Comparison of ENCODE assay signal across 1 mouse cellular context in the genomic region with DNA sequence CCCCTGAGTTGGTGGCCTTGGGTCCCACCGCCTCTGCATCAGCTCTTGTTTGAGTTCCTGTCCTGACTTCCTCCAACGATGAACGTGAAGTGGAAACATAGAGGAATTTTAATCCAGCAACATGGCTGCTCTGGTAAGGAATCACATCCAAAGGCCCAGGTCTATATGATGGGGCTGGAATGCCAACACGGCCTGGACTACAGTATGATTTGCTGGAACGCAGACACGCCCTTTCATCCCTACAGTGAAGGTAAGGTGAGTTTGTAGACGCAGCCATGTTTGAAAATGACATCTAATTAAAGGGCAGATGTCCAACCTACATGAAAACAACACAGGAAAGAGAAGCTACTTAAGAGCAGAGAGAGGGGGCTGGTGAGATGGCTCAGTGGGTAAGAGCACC.
TF ChIP-seq lines count a peak whose summit lies in the region.

No protein-coding gene starts in this region.

TF ChIP-seq in MEL, 35 proteins besides CTCF, POLR2A, EP300 and RAD21:
- TF ChIP-seq MAZ (IDR thresholded peaks at IDR 0.05; ENCODE audit: low read depth, low read length) (no peak), TBP (IDR thresholded peaks at IDR 0.05; ENCODE audit: low read depth, low read length) (peak; percentile 37; the same call in 1 of the 2 replicates)
